Mouse (Mus musculus) liver, postnatal 0 days (tissue): ENCODE data around the gene Kcnj10.

Experiments used
- CTCF ChIP-seq: sonication (generic); IDR thresholded peaks from 2 replicates; pipeline ENCODE4 v1.5.1; 2016; ENCODE audit warnings: antibody characterized with exemption, low read depth
- EP300 ChIP-seq: IDR thresholded peaks from 2 replicates; pipeline ENCODE4 v1.6.1; 2016; ENCODE audit warnings: antibody characterized with exemption, low read depth, mild to moderate bottlenecking

GRCm38 (mm10) chr1:172344820-172345219, 3.8 kb downstream of the Kcnj10 start:
- TF ChIP-seq CTCF (no peak), EP300 (no peak)
